8 mouse cellular contexts compared by ENCODE assay signal in genomic region chr11:5650321-5650720, GRCm38 (mm10).
DNase-seq lines count a peak whose midpoint lies in the region; ATAC-seq and TF ChIP-seq lines count a peak whose summit lies in the region.

No protein-coding gene starts in this region.

- no peaks in the 10 kb centered on the region for H3K27me3 ChIP-seq in cerebellum, adult 2 months (ENCODE audit: control insufficient read depth, insufficient read depth, low read length)
- no peaks in the 10 kb centered on the region for H3K27me3 ChIP-seq in E14TG2a.4 (ENCODE audit: insufficient read depth, low read length)

- TF ChIP-seq POLR2A in cerebellum, adult 2 months (IDR thresholded peaks at IDR 0.05; ENCODE audit: borderline replicate concordance, insufficient read depth, low read length): no peak

- no peak overlapping the region for H3K27ac ChIP-seq in cerebellum, adult 2 months (ENCODE audit: insufficient read depth, low read length)

- WGBS in cerebellum, adult 2 months: 62% methylated on average over 7 of the region's 7 CpGs

- H3K4me3 ChIP-seq in cerebellum, adult 2 months (replicated peaks; ENCODE audit: insufficient read depth, low read depth, low read length): no peak overlapping the region
- H3K4me3 ChIP-seq in E14TG2a.4 (replicated peaks; ENCODE audit: low read length): no peak overlapping the region

- no peaks in the 10 kb centered on the region for H3K4me1 ChIP-seq in cerebellum, adult 2 months (ENCODE audit: control insufficient read depth, insufficient read depth, low read length)
- H3K4me1 ChIP-seq in E14TG2a.4 (replicated peaks; ENCODE audit: low read depth, low read length): 0 out of 2 replicates have a peak, but pooled peaks cover 3% of the 10 kb centered on the region

- no peak for ATAC-seq in cerebellum, adult (ENCODE audit: insufficient number of reproducible peaks, low FRiP score, low TSS enrichment)
- peak; percentile 77 for ATAC-seq in megakaryocyte-erythroid progenitor cell, adult 5-6 weeks (replicated peaks; ENCODE audit: low FRiP score, low TSS enrichment, poor library complexity, severe bottlenecking)

- TF ChIP-seq CTCF in cerebellum, adult 2 months (IDR thresholded peaks at IDR 0.05; ENCODE audit: borderline replicate concordance, insufficient read depth, low read depth, low read length): peak; percentile 51; the same call in 1 of the 2 replicates
- peak; percentile 41 for TF ChIP-seq CTCF in E14TG2a.4 (conservative IDR thresholded peaks at IDR 0.05; ENCODE audit: low read length)

- H3K9me3 ChIP-seq in E14TG2a.4 (ENCODE audit: low read length): peaks cover 8% of the 10 kb centered on the region; the same call in 1 of the 2 replicates

- DNase-seq in cerebellum, adult 2 months: no peak
- DNase-seq in kidney, postnatal 4 days: peak; percentile 8 to 14
- DNase-seq in kidney, adult 11 months: no peak
- no peak for DNase-seq in gastrocnemius, adult 8-10 months (ENCODE audit: low spot score in 2 of 2)
- no peak for DNase-seq in gastrocnemius, postnatal 10 days

- H3K36me3 ChIP-seq in E14TG2a.4 (ENCODE audit: insufficient read depth, low read length): no peaks in the 10 kb centered on the region

Comparison
In these comparisons a context has a peak if more than half of its experiments do, and no peak if none do; other contexts are left out.
1. DNase-seq: peak in kidney, postnatal 4 days (2 of 2); none in cerebellum, adult 2 months (0 of 2), kidney, adult 11 months (single experiment), gastrocnemius, adult 8-10 months (0 of 2) and gastrocnemius, postnatal 10 days (single experiment).